Mouse (Mus musculus) induced T-regulatory cell, adult 2 months (primary cell): ENCODE measurements around the gene Golph3l.
"Not testable (repeated sequence)": the region's sequence is repeated elsewhere in the genome, so short reads cannot be mapped to it uniquely, and the experiment has no call there.

Source experiments
- DNase-seq: peaks from one replicate; pipeline ENCODE4 v3.0.0-alpha.2; 2012; ENCODE audit warnings: low read depth

Gene Golph3l

DNA sequence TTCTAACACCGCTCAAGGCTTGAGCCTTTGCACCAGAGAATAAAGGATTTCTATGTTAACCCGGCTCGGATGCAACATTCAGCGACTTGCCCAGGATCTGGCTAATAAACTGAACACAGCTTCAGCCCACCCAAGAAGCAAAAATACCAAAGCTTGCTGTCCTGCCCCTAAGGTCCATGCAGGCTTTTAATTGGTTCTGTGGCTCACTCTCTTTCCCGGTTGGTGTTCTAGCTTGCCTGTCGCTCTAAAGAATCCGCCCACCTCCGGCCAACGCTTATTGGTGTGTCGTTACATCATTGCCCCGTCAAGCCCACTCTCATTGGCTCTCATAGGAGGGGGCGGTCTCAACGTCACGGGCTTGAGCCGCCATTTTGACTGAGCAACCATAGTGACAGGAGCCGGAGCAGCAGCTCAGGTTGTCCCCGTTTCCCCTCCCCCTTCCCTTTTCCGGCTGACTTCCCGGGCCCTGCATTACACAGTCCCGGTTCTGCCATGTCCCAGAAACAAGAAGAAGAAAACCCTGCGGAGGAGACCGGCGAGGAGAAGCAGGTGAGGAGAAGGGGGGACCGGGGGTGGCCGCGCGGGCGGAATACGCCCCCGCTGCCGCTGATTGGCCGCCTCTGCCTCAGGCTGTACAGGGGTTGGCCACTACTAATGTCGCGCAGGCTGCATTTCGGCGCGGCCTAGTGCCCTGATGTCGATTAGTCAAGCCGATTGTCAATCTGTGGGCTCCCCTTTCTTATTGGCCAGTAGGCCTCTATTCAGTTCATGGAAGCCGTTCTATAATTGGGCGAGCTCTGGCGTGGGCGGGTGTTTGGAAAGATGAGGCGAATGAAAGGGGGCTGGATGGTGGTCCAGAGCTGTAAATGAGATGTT is 36.1 kb downstream of the Golph3l start, which contains the start of gene Ensa:
Gene Ensa, plus strand, starts transcription at position 366 of the 876 bp plus-strand sequence.
- DNase-seq: peak; percentile 100

DNA sequence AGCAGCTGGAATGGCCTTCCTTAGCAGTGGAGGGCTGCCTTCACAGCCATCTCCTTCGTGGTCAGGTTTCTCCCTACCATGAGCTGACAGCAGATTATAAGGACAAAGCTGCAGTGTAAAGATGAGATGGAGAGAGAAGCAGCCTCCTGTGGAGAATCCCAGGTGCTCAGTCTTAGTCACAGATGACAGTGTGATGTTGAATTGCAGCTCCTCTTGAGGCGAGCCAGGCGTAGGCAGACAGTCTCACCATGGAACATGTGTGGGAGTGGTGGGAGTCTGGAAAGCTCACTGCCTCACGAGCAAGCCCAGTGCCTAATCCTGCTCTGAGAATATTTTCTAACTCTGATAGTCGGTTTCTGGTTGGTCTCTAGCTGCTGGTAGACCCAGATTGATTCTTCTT is 39.0 kb downstream of the Golph3l start:
- no peak for DNase-seq

- no peak for DNase-seq
Measured at GRCm38 (mm10) chr3:95629755-95630154, 41.0 kb downstream of the Golph3l start.

GRCm38 (mm10) chr3:95630856-95631255 is 42.1 kb downstream of the Golph3l start:
- DNase-seq: no peak

DNA sequence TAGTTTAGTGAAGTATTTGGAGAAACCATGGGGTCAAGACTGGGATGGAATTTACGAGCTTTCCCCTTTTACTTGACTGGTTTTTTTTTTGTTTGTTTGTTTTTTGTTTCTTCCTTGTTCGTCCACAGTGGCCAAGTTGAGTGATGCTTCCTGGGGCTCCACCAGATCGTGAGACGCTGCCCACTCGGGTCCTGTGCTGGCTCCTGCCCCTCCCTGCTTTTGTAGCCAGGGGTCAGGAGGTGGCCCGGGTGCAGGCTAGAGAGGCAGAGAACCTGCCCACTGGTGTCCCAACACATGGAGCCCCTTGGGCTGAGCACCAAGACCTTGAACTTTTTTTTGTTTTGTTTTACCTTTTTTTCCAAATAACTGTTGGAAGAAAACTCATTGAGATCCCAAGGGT is 42.6 kb downstream of the Golph3l start:
- DNase-seq: no peak

- peak; percentile 75 for DNase-seq
Measured at GRCm38 (mm10) chr3:95632648-95633588, 44.2 kb downstream of the Golph3l start.

- DNase-seq: no peak
Measured at GRCm38 (mm10) chr3:95635636-95636035, 46.9 kb downstream of the Golph3l start.

GRCm38 (mm10) chr3:95636072-95636471 is 47.3 kb downstream of the Golph3l start:
- no peak for DNase-seq

DNA sequence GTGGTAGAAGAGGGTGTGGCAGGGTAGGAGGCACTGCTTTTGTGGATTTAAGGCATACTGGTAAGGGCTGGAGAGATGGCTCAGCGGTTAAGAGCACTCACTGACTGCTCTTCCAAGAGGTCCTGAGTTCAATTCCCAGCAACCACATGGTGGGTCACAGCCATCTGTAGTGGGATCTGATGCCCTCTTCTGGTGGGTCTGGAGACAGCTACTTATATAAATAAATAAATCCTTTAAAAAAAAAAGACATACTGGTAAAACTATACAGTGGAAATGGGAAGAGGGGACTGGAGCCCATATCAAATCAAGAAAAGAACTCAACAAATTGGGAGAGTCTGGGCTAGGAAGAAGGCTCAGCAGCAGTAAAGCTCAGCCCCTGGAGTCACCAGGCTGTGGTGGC is 51.0 kb downstream of the Golph3l start:
- DNase-seq: no peak

DNA sequence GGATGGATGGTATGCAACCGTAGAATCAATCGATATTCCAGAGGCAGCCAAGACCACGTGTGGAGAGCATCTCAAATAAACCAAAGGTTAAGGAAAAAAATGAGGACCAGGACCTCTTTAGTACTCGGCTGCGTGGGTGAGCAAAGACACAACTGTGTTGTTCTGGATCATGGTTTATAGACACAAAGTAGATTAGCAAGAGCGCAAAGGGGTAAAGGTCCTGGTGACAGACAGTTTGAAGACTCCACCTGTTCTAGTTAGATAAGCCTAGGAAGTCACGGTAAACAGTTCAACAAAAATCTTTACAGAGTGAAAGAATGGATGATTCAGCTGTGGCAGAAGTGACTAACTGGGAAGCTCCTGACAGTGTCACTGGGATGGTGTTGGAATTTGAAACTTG is 54.4 kb downstream of the Golph3l start:
- no peak for DNase-seq

GRCm38 (mm10) chr3:95645313-95646235 is 56.8 kb downstream of the Golph3l start:
- peak; percentile 86 for DNase-seq

DNA sequence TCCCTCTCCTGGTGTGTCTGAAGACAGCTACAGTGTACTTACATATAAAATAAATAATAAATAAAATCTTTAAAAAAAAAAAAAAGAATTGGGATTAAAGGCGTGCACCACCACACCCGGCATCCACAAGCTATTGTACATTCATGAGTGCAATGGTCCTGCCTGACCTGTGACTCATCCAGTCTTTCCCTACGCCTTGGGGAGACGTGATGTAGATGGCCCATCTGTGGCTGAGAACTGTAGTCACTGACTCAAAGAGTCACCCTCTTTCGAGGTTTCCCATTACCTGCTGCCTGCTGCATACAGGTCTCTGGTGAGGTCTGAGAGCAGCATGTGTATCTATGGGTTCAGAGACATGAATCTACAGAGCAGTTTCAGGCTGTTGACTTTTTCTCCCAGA is 59.3 kb downstream of the Golph3l start:
- no peak for DNase-seq

GRCm38 (mm10) chr3:95650276-95651032 is 61.7 kb downstream of the Golph3l start:
- DNase-seq: peak; percentile 75

- no peak for DNase-seq
Measured at GRCm38 (mm10) chr3:95651033-95651373, 62.3 kb downstream of the Golph3l start.

DNA sequence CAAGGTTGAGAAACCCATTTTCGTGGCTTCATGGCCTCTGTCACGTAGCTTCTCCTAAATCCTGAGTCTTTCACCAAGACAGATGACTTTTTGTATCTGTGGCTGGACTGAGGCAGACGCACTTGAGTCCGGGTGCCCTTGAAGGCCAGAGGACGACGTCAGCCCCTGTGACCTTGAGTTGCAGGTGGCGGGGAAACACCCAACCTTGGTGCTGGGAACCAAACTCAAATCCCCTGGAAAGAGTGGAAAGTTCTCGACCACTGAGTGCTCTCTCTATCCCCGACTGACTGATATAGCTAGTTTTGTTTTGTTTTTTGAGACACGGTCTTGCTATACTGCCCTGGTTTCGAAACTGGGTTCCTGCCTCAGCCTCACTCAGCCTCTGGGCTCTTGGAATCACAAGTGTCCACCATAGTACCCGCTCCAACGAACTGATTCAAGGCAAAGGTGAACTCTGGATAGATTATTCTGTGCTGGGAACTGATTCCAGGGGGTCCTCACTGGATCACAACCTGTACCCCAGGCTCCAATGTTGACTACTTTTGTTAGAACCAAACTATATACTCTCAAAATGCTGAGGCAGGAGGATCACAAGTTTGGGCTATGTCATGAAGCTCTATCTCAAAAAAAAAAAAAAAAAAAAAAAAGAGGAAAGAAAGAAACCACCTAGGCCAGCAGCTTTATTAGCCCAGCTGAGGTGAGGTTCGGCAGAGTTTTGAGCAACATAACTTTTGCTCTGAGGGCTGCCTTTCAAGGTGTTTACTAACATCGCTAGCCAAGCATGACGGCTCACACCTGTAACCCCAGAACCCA is 62.9 kb downstream of the Golph3l start:
- peak; percentile 55 for DNase-seq

GRCm38 (mm10) chr3:95652204-95652811 is 63.6 kb downstream of the Golph3l start:
- DNase-seq: peak; percentile 70

- DNase-seq: no peak
Measured at GRCm38 (mm10) chr3:95652871-95653270, 64.1 kb downstream of the Golph3l start.

GRCm38 (mm10) chr3:95653473-95654034 is 64.8 kb downstream of the Golph3l start:
- DNase-seq: no peak

- DNase-seq: not testable (repeated sequence)
Measured at GRCm38 (mm10) chr3:95654371-95654770, 65.6 kb downstream of the Golph3l start.
